Mouse (Mus musculus): Measurements from ENCODE around the gene Mettl24.
"Not testable (repeated sequence)": the region's sequence is repeated elsewhere in the genome, so short reads cannot be mapped to it uniquely, and the experiment has no call there.

The Mettl24 gene

GRCm38 (mm10) chr10:40737274-40738112, 54.4 kb downstream of the Mettl24 start:
- DNase-seq (ENCODE audit: low spot score in 2 of 2) = no peak

- DNase-seq (ENCODE audit: low spot score in 2 of 2) = no peak
Observed at GRCm38 (mm10) chr10:40740696-40741095, 57.6 kb downstream of the Mettl24 start.

- DNase-seq (ENCODE audit: low spot score in 2 of 2) = peak in 1 of 2 experiments; percentile 67
Observed at GRCm38 (mm10) chr10:40750293-40751047, 67.4 kb downstream of the Mettl24 start.

- DNase-seq (ENCODE audit: low spot score in 2 of 2) = peak in 1 of 2 experiments; percentile 39
Observed at GRCm38 (mm10) chr10:40751157-40751556, 68.1 kb downstream of the Mettl24 start.

- no peak for DNase-seq (ENCODE audit: low spot score in 2 of 2)
Observed at GRCm38 (mm10) chr10:40753036-40753435, 70.0 kb downstream of the Mettl24 start.

- DNase-seq (ENCODE audit: low spot score in 2 of 2) = peak in 1 of 2 experiments; percentile 36
Observed at GRCm38 (mm10) chr10:40758171-40759010, 75.3 kb downstream of the Mettl24 start.

- DNase-seq (ENCODE audit: low spot score in 2 of 2) = not testable (repeated sequence)
Observed at GRCm38 (mm10) chr10:40759391-40760194, 76.5 kb downstream of the Mettl24 start.

- DNase-seq (ENCODE audit: low spot score in 2 of 2) = no peak
Observed at GRCm38 (mm10) chr10:40760195-40761009, 77.3 kb downstream of the Mettl24 start.

GRCm38 (mm10) chr10:40761010-40761752, 78.1 kb downstream of the Mettl24 start:
- DNase-seq (ENCODE audit: low spot score in 2 of 2) = no peak

- peak in 1 of 2 experiments; percentile 73 for DNase-seq (ENCODE audit: low spot score in 2 of 2)
Observed at GRCm38 (mm10) chr10:40762624-40763023, 79.5 kb downstream of the Mettl24 start.

GRCm38 (mm10) chr10:40763084-40763720, 80.1 kb downstream of the Mettl24 start:
- DNase-seq (ENCODE audit: low spot score in 2 of 2) = no peak

GRCm38 (mm10) chr10:40772266-40772665, 89.2 kb downstream of the Mettl24 start:
- no peak for DNase-seq (ENCODE audit: low spot score in 2 of 2)

- DNase-seq (ENCODE audit: low spot score in 2 of 2) = peak in 1 of 2 experiments; percentile 38
Observed at GRCm38 (mm10) chr10:40775151-40775550, 92.1 kb downstream of the Mettl24 start.

- DNase-seq (ENCODE audit: low spot score in 2 of 2) = no peak
Observed at GRCm38 (mm10) chr10:40775655-40776054, 92.6 kb downstream of the Mettl24 start.

GRCm38 (mm10) chr10:40777171-40777570, 94.1 kb downstream of the Mettl24 start:
- no peak for DNase-seq (ENCODE audit: low spot score in 2 of 2)

GRCm38 (mm10) chr10:40778472-40778871, 95.4 kb downstream of the Mettl24 start:
- DNase-seq (ENCODE audit: low spot score in 2 of 2) = no peak

- no peak for DNase-seq (ENCODE audit: low spot score in 2 of 2)
Observed at GRCm38 (mm10) chr10:40790406-40790805, 107.3 kb downstream of the Mettl24 start.

GRCm38 (mm10) chr10:40792115-40792514, 109.0 kb downstream of the Mettl24 start:
- DNase-seq (ENCODE audit: low spot score in 2 of 2) = no peak

GRCm38 (mm10) chr10:40805221-40805620, 122.1 kb downstream of the Mettl24 start:
- DNase-seq (ENCODE audit: low spot score in 2 of 2) = no peak

Data from frontal cortex, postnatal 36 days (tissue).